Mouse (Mus musculus): ENCODE data around the gene Commd4.

Gene Commd4

GRCm38 (mm10) chr9:57141417-57142353 lies 16.4 kb downstream of the Commd4 start:
- DNase-seq (ENCODE audit: low read depth, low spot score): no peak

DNA sequence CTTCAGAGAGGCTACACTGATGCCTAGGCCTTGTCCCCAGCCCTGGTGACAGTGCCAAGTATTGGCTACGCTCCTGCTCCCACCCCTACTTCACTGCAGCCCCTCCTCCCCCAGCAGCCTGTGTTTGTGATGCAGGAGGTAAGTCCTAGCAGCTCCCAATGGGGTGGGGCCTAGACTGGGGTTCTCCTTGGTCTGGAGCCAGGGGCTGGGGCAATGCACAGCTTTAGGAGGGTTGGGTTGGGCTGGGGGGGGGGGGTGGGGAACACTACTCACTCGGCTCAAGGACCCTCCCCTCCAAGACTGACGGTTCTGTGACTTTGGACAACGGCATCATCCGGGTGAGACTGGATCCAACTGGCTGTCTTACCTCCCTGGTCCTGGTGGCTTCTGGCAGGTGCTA lies 18.6 kb downstream of the Commd4 start:
- DNase-seq (ENCODE audit: low read depth, low spot score): no peak

GRCm38 (mm10) chr9:57139110-57139509 lies 19.0 kb downstream of the Commd4 start:
- DNase-seq (ENCODE audit: low read depth, low spot score): no peak

GRCm38 (mm10) chr9:57138507-57138906 lies 19.6 kb downstream of the Commd4 start:
- no peak for DNase-seq (ENCODE audit: low read depth, low spot score)

DNA sequence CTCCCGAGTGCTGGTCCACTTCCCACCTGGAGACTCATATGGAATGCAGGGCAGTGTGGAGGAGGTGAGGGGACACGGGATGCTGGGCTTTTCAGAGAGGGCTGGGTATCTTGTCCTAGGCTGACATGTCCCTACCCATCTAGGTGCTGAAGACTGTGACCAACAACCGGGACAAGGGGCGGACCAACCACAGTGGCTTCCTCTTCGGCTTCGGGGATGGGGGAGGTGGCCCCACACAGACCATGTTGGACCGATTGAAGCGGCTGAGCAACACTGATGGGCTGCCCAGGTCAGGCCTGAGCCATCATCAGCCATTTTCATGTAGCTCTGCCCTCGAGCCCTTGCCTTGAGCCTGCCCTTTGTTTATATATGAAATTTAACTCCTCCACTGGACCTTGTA lies 20.4 kb downstream of the Commd4 start:
- DNase-seq (ENCODE audit: low read depth, low spot score): no peak

- no peak for DNase-seq (ENCODE audit: low read depth, low spot score)
Observed at GRCm38 (mm10) chr9:57137246-57137645, 20.9 kb downstream of the Commd4 start.

GRCm38 (mm10) chr9:57130577-57131433 lies 27.3 kb downstream of the Commd4 start, which contains the start of gene Man2c1:
Man2c1 (plus strand) TSS chr9:57130690.
- peak; percentile 99 for DNase-seq (ENCODE audit: low read depth, low spot score)

DNA sequence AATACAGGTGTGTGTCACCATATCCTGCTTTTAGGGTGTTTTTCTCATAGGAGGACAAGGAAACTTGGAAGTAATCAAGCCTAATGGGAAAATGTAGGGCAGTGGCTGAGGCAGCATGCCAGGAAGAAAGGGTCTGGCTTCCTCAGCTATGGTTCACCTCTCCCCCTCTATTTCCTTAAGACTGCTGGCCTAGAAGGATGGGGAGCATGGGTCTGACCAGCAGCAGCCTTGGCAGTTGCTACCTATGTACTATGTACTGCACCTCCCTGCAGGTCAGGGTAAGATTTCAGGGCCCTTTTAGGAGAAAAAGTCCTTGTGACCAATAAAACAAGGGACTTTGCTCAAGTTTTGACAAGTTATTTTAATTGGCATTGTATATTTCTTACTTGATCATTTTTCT lies 28.5 kb downstream of the Commd4 start:
- DNase-seq (ENCODE audit: low read depth, low spot score): no peak

DNA sequence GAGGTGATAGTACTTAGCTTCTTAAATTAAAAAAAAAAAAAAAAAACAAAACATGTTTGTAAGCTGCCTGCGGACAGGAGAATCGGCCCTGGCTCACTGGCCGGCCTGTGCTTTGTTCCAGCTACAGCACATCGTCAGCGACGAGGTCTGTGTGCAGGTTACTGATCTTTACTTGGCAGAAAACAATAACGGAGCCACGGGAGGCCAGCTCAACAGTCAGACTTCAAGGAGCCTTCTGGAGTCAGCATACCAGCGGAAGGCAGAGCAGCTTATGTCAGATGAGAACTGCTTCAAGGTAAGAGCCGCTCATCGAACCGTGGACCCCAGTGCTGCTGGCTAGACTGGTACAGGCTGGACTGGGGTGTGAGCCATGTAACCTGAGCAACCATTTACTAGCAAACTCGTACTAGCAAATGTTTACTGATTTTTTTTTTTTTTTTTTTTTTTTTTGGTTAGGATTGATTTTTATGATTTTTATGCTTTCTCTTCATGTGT lies 40.8 kb downstream of the Commd4 start:
- no peak for DNase-seq (ENCODE audit: low read depth, low spot score)
